Mouse (Mus musculus): ENCODE measurements around the gene Wnt10a.

DNA sequence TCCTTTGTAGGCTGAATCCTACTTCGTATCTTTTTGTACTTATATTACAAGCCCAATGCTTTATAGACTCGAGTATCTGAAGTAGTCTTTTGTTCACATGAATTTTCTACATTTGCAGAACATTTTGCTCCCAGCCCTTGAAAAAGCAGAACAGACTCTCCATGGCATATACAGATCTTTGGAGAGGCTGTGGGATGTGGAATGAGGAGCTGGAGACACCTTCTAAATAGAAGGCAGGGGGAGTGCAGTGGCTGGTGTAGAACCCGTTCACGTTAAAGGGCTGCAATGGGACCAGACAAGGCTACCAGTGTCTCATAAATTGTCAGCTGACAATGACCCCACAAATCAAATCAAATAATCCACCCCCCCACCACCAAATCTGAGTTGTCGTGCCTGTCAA, 57.6 kb downstream of the Wnt10a start:
- TF ChIP-seq ZNF384 (IDR thresholded peaks at IDR 0.05; ENCODE audit: low read depth, low read length) (no peak), CHD2 (IDR thresholded peaks at IDR 0.05; ENCODE audit: low read depth, low read length) (no peak), MAFK (IDR thresholded peaks at IDR 0.05; ENCODE audit: insufficient read depth, low read depth, low read length) (no peak), ZC3H11A (IDR thresholded peaks at IDR 0.05; ENCODE audit: borderline replicate concordance, low read depth, low read length) (no peak), HCFC1 (IDR thresholded peaks at IDR 0.05; ENCODE audit: borderline replicate concordance, insufficient read depth, low read length) (no peak)

Measured in ES-E14 (cell line).